Mouse (Mus musculus) heart, postnatal 10 days (tissue): Measurements from ENCODE around the gene Tns2. TPM values are rescaled to one million over a fixed set of nuclear protein-coding genes. Genes with fewer than 3 reads are reported as not detected.
"Not testable (repeated sequence)": the region's sequence is repeated elsewhere in the genome, so short reads cannot be mapped to it uniquely, and the experiment has no call there.

ENCODE experiments used
- DNase-seq, 2 experiments: peaks; one replicate each; pipeline ENCODE4 v3.0.0; 2021
- intact Hi-C: fragments of 180-260 bp; cut with DNase I; formaldehyde crosslinking; loops from one replicate; pipeline ENCODE4 v1.15.1; 2025
- total RNA-seq, 2 experiments: library from RNA; stranded (reverse); gene quantifications; 2 replicates each; pipeline ENCODE4 v1.2.3; 2021

Tns2 gene
- total RNA-seq, 2 experiments from 2014 or later: 95.1 to 108 TPM

GRCm38 (mm10) chr15:102133314-102133713 is 33.1 kb downstream of the Tns2 start:
- intact Hi-C loops: no loop called here
- no peak for DNase-seq

- intact Hi-C loops: no loop called here
- DNase-seq: no peak
Measured at GRCm38 (mm10) chr15:102134709-102135108, 34.5 kb downstream of the Tns2 start.

GRCm38 (mm10) chr15:102135522-102136128 is 35.4 kb downstream of the Tns2 start:
- DNase-seq: no peak
- intact Hi-C loops: no loop called here

- peak; percentile 99 for DNase-seq
- intact Hi-C loops: no loop called here
Measured at GRCm38 (mm10) chr15:102136129-102136758, 36.0 kb downstream of the Tns2 start, which contains the start of gene Spryd3. Spryd3 (minus strand) TSS chr15:102136234.

- intact Hi-C loops: no loop called here
- DNase-seq: no peak
Measured at GRCm38 (mm10) chr15:102141120-102141519, 40.9 kb downstream of the Tns2 start.

- DNase-seq: peak; percentile 54 to 59
- intact Hi-C loops: no loop called here
Measured at GRCm38 (mm10) chr15:102142914-102143912, 43.0 kb downstream of the Tns2 start.

GRCm38 (mm10) chr15:102144274-102144711 is 44.1 kb downstream of the Tns2 start, which contains the start of gene Igfbp6:
Igfbp6 (plus strand) TSS chr15:102144362.
- intact Hi-C loops: no loop called here

GRCm38 (mm10) chr15:102144726-102145125 is 44.5 kb downstream of the Tns2 start:
- intact Hi-C loops: loop anchor here (5.0 kb wide), 1 partner anchor 37 kb away; no protein-coding TSS in a partner anchor

More at GRCm38 (mm10) chr15:102144274-102144711, 44.1 kb downstream of the Tns2 start, which contains the start of gene Igfbp6:
- peak in 1 of 2 experiments; percentile 25 for DNase-seq

GRCm38 (mm10) chr15:102145330-102145729 is 45.1 kb downstream of the Tns2 start:
- intact Hi-C loops: loop anchor here (5.0 kb wide), 1 partner anchor 38 kb away; no protein-coding TSS in a partner anchor
- peak; percentile 21 to 41 for DNase-seq

More at GRCm38 (mm10) chr15:102144726-102145125, 44.5 kb downstream of the Tns2 start:
- DNase-seq: no peak

- intact Hi-C loops: loop anchor here (5.0 kb wide), 1 partner anchor 39 kb away; no protein-coding TSS in a partner anchor
- no peak for DNase-seq
Measured at GRCm38 (mm10) chr15:102146089-102146488, 45.9 kb downstream of the Tns2 start.

GRCm38 (mm10) chr15:102146882-102147281 is 46.7 kb downstream of the Tns2 start:
- DNase-seq: peak; percentile 59 to 80

GRCm38 (mm10) chr15:102147674-102148402 is 47.6 kb downstream of the Tns2 start:
- intact Hi-C loops: loop anchor here (1.0 to 5.0 kb wide), 2 partner anchors 31 to 41 kb away; no protein-coding TSS in a partner anchor
- DNase-seq: no peak

More at GRCm38 (mm10) chr15:102146882-102147281, 46.7 kb downstream of the Tns2 start:
- intact Hi-C loops: loop anchor here (1.0 to 5.0 kb wide), 2 partner anchors 30 to 40 kb away; no protein-coding TSS in a partner anchor

GRCm38 (mm10) chr15:102149561-102149960 is 49.3 kb downstream of the Tns2 start:
- DNase-seq: no peak
- intact Hi-C loops: loop anchor here (5.0 kb wide), 1 partner anchor 42 kb away; no protein-coding TSS in a partner anchor

- intact Hi-C loops: no loop called here
- peak; percentile 29 to 52 for DNase-seq
Measured at GRCm38 (mm10) chr15:102150301-102151135, 50.3 kb downstream of the Tns2 start, which contains the start of gene Soat2. Soat2 (plus strand) TSS chr15:102150526.

- intact Hi-C loops: no loop called here
- no peak for DNase-seq
Measured at GRCm38 (mm10) chr15:102152646-102153045, 52.4 kb downstream of the Tns2 start.

GRCm38 (mm10) chr15:102155006-102155405 is 54.8 kb downstream of the Tns2 start:
- DNase-seq: not testable (repeated sequence)
- intact Hi-C loops: loop anchor here (5.0 kb wide), 1 partner anchor 67 kb away; no protein-coding TSS in a partner anchor

GRCm38 (mm10) chr15:102156836-102157235 is 56.6 kb downstream of the Tns2 start:
- intact Hi-C loops: loop anchor here (5.0 kb wide), 1 partner anchor 65 kb away; no protein-coding TSS in a partner anchor
- DNase-seq: no peak

GRCm38 (mm10) chr15:102160415-102161060 is 60.3 kb downstream of the Tns2 start:
- DNase-seq: no peak
- intact Hi-C loops: no loop called here
